Mouse (Mus musculus): ENCODE data around the gene Tmed1.
"Not testable (repeated sequence)": the region's sequence is repeated elsewhere in the genome, so short reads cannot be mapped to it uniquely, and the experiment has no call there.

Tmed1 gene

DNA sequence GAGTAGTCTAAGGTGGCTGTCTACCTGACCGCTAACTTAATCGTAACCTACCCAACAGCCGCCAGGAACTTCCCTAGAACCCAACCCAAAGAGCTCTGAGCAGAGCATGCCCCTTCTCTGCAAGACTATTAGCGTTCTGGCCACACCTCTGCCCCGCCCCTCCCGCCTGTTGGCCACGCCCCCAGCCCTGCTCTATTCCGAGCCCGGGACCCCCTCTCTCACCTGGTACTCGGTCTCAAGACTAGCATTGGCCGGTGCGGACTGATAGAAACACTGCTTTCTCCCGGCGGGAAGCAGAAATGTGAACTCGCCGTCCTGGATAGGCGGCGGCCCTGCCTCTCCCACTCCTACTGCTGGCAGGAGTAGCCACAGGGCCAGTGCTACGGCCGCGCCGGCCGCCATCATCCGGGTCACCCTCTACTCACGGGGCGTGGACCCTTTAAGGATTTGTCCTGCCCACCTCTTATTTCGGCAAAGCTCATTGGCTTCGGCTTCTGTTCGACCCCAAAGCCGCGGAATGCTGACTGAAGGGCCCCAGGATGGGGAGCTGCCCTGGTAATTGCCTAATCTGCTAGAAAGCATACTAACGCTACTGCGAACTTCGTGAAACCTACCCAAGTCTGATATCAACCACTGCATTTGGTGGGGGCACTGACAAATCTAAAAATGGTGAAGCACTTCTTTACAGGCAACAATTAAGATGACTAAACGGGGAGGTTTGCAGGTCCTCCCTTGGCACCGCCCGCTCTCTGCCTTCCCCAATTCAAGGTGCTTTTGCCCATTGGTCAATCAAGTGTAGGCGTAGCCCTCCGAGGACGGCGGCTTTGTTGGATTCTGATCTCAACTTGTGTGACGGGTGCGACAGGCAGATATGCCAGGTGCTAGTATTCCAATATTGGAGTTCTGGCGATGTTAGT lies at the start of gene Tmed1:
Gene Tmed1, minus strand, starts transcription at position 481 of the 917 bp plus-strand sequence.
- peak; percentile 94 for DNase-seq (ENCODE audit: extremely low spot score, low read depth, low spot score)

DNA sequence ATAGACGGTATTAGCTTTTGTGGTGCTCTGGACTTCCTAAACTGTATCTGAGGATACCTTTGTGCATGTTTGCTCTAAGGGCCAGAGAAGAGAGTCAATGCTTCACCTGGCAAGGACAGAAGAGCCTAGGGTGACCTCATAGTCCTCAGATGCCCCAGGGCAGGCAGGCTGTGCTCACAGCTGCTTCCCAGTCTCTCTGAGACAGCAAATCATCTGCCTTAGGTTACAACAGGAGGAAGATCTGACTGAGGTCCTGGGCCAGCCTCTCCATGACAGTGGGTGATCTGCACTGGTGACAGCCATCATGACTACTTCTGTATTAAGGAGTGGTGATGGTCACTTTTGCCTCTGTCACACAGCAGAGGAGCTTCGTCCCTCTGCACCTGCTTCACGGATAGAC lies 49.1 kb upstream of the Tmed1 start:
- DNase-seq (ENCODE audit: extremely low spot score, low read depth, low spot score), result no peak

DNA sequence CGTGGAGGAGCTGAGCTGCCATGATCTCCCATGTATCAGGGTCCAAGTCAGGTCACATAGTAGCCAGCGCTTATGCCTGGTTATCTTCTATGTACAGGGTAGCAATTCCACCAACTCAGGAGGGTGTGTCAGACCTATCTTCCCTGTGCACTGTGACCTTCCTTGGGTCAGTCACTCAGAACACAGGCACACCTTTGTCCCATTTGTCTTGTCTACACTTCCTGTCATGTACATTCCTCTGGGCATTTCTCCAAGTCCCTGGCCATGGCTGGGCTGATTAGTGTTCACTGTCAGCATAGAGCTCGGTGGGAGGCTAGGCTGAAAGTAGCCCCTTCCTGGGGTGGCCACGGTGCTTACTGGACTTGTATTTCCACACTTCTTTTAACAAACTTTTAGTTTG lies 48.3 kb upstream of the Tmed1 start:
- no peak for DNase-seq (ENCODE audit: extremely low spot score, low read depth, low spot score)

DNA sequence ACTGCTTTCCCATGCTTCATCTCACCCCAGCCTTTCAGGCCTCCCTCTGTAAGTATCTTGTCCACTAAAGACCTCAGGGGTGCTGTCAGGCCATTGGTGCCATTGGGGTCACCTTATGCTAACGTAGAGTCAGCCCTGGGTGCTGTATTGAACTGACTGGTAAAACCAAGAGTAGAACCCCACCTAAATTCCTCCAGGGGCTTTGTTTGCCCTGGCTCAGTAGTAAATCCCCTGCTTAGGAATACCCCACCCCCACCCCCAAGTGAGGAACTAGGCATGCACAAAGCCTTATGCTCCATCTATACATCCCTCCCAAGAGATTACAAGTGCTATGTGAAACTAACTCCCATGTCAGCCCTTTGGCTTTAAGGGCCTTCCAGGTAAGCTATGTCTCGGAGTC lies 47.5 kb upstream of the Tmed1 start:
- no peak for DNase-seq (ENCODE audit: extremely low spot score, low read depth, low spot score)

DNA sequence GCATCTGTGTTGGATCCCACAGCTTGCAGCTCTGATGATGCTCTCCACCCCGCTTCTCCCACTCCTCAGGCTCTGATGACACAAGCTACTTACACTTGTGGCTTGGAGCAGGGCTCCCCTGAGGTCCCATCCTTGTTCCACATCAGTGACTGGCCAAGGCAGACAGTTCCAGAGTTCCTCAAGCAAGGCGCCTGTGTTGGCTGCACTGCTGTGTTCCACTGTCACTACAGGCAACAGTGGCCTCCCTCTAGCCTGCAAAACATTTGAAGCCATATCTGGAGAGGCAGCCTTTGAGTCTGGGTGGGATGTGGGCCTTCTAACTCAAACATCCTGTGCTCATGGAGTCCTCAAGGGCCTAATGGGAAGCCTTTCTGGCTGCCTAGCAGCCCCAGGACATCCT lies 46.9 kb upstream of the Tmed1 start:
- DNase-seq (ENCODE audit: extremely low spot score, low read depth, low spot score), result no peak

DNA sequence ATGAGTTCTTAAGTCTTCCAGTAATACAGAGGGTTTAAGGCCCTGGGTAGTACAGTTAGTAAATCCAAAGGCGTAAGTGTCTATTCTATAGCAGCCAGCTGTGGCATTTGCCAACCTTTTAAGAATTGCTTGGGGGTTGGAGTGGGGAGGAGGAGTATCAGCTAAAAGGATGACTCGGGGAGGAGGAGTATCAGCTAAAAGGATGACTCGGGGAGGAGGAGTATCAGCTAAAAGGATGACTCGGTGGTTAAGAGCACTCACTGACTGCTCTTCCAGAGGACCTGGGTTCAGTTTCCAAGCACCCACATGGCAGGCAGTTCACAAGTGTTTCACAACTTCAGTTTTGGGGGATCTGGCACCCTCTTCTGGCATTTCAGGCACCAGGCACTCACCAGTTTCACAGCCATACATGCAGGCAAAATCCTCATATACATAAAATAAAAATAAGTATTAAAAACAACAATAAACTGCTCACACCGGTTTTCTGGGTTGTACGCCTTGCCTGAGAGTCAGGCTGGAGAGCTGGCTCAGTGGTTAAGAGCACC lies 45.2 kb upstream of the Tmed1 start:
- no peak for DNase-seq (ENCODE audit: extremely low spot score, low read depth, low spot score)

DNA sequence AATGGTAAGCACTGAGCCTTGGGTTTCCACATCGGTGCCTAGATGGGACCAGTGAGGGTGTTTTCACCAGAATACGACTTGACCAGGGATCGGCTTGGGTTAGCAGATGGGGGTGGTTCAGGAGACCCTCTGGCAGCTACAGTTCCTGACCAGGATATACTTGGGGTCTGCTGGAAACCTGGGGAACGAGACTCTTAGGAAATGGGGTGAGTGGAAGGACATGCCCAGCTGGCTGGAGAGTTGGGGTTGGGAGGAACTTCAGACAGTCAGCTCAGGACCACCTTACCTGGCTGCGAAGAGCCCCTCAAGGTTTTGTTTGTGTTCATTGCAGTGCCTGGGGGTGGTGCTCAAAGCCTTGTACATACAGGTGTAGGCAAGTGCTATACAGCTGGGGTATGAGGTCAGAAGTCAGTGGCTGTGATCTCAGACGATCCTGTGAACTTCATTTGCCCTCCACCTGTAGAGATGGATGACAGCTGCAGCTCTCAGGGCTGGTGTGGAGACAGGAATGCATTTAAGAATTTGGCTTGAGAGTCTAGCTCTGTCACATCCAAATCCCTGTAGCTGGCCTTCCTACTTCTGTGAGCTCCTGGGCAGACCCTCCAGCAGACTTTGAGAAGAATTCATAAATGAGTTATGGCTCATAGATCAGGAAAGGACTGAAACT lies 43.7 kb upstream of the Tmed1 start:
- DNase-seq (ENCODE audit: extremely low spot score, low read depth, low spot score), result no peak

DNA sequence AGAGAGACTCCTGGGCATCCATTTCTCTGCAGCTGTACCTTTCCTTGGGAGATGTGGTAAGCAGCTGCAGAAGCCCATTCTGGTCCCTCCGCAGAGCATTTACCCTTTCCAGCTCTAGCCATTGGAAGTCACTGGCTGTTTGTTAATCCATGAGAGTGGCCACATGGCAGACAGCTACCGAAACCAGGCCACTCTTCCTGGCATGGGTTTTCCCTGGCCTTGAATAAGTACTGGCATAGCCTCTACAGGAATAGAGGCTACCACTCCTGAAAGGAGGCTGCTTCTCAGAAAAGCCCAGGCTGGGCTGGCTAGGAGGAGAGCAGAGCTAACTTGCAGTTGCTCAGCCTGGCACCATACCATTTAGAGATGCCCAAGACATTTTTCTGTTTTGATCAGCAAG lies 41.0 kb upstream of the Tmed1 start:
- DNase-seq (ENCODE audit: extremely low spot score, low read depth, low spot score), result no peak

DNA sequence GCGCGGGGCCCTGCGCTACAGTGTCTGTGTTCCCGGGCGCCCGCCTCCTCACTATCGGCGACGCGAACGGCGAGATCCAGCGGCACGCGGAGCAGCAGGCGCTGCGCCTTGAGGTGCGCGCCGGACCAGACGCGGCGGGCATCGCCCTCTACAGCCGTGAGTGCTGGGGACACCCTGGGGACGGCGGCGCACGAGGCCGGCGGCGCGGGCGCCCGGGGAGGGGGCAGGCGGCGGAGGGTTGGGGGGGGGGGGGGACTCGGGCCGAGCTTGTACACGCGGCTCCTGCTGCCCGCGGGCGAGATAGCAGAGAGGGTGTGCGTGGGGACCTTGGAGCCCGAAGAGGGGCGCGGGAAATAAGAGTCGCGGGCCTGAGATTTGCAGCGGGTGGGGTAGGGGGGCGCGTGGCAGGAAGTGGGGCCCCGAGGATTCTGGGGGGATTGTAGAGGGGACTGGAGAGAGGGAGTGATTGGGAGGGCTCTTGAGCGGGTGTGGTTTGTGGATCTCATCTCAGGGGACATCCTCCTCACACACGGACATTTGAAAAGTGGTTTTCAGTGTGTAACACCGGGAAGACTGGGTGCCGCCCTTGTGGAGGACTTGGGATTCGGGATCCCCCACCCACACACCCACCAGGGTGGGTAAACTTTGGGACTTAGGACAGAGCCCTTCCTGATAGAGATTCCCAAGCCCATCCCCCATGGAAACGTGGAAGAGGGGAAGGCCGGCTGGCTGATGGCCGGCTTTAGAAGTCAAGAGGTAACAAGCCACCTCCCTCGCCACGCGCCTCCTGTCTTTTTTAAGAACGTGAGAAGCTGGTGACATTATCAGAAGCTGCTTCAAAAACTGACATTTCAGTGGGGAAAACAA lies 37.3 kb upstream of the Tmed1 start:
- peak; percentile 3 for DNase-seq (ENCODE audit: extremely low spot score, low read depth, low spot score)

DNA sequence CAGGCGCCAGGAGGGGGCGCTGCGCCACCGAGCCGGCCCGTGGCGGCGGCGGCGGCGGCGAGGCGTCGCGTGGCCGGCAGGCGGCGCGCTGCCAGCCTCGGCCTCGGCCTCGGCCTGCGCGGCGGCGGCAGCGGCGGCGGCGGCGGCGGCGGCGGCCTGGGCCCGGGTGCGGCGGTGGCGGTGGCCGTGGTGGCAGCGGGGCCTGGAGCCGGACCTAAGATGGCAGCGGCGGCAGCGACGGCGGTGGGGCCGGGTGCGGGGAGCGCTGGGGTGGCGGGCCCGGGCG lies 36.7 kb upstream of the Tmed1 start, which contains the start of gene Carm1:
Gene Carm1, plus strand, starts transcription at position 106 of the 286 bp plus-strand sequence.
- no peak for DNase-seq (ENCODE audit: extremely low spot score, low read depth, low spot score)

DNA sequence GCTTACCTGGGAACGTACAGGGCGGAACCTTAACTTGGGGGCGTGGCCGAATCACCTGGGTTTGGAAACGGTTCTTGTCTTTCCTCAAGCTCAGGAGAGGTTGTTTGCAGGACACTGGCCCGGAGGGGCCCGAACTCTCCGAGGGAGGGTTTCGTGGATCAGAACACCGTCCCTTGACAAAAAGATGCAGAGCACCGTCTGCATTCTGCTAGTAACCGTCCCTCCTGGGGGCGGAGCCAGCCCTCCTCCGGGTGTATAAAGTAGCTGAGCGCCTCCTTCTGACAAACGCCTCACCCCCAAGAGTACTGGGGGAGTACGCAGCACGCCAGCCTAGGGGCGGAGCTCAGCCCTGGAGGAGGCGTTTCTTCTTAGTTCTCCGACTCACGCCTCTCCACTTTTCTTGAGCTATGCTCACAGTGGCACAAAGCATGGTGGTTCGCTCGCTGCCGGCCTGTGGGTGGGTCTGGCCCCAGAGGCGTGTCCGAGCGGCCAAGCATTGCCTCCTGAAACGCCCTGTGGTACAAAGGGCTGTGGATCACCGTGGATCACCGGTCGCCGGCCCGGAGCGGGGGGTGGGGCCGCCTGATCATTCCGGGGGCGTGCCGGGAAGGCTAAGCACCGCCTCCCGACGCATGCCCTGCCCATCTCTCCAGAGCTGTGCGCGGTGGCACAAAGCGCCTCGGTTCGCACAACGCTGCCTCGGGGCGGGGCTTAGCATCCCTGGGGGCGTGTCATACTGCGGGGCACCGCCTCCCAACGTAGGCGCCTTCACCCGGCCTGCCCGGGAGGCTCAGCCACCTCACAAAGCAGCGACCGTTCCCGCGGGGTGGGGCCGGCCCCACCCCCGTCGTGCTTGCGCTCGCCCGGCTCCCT lies 36.1 kb upstream of the Tmed1 start:
- peak; percentile 95 for DNase-seq (ENCODE audit: extremely low spot score, low read depth, low spot score)

DNA sequence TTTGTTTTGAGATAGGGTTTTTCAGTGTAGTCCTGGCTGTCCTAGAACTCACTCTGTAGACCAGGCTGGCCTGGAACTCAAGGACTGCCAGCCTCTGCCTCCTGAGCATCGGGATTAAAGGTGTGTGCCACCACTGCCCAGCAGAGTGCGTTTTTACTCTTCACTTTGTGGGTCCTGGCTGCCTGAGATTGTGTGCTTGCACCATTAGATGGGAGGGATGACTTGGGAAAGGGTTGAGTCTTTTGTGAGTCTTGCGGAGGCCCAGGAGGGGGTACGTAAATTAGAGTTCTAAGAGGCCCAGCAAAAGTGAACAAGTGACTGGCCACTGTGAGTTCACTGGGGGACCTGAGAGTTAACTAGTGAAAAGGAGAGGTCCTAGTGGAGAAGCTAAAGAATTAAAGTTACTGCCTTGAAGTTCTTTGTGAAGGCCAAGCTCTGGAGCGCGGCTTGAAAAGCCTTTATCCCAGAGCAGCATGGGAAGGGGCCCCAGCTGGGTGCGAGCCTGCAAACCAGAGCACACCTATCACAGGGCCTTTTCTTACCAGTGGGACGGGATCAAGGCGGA lies 35.4 kb upstream of the Tmed1 start:
- no peak for DNase-seq (ENCODE audit: extremely low spot score, low read depth, low spot score)

DNA sequence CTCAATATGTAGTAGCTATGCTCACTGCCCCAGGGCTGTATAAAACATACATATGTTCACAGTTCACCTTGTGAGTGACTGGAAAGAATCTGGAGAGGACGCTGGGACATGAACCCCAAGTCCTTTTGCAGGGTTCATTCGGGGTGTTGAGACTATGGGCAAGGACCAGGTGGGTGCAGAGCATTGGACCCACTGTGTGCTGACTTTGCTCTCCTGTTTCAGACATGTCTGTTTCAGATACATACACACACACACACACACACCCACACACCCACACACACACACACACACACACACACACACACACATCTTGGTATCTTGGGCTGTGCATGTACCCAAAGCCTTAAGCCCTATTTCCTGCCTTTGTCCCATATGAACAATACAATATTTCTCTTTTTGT lies 31.9 kb upstream of the Tmed1 start:
- not testable (repeated sequence) for DNase-seq (ENCODE audit: extremely low spot score, low read depth, low spot score)

DNA sequence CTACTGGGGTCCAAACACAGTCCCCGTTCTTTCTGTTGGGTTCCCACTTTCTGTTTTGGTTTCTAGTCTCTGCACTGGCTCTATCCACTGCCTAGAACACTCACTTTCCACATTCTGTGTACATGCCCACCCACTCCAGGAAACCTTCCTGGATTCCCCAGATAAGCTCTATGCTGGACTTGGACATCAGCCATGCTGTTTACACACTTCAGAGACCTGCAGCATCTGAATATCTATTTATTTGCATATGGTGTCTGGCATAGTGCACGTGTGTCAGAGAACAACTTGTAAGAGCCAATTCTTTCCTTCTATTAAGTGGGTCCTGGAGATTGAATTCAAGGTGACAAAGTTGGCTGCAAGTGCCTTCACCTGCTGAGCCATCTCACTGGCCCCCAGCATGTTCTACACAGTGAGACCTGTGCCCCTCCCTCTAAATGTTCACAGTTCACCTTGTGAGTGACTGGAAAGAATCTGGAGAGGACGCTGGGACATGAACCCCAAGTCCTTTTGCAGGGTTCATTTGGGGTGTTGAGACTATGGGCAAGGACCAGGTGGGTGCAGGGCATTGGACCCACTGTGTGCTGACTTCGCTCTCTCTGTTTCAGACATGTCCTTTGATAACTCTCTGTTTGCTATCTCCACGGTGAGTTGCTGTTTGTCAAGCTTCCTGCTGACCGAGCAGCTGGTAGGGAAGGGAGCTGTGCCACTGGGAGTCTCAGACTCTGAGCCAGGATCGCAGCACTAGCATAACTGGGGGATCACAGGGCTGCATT lies 30.1 kb upstream of the Tmed1 start:
- no peak for DNase-seq (ENCODE audit: extremely low spot score, low read depth, low spot score)

DNA sequence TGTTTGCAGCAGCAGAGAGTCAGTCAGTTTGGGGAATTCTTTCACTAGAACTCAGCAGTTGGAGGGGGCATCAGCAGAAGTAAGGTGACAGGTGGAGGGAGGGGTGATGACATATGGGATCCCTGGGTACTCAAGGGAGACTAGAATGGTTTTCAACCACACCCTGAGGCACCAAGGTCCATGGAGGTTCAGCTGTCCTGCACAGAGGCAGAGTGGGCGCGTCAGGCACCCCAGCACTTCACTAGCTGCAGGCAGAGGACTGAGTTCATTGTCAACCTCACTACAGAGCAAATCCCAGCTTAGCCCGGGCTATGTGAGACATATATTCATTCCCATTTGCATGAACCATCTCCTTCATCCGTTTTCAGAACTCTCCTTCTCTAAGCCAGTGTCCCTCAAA lies 27.0 kb upstream of the Tmed1 start:
- DNase-seq (ENCODE audit: extremely low spot score, low read depth, low spot score), result no peak

DNA sequence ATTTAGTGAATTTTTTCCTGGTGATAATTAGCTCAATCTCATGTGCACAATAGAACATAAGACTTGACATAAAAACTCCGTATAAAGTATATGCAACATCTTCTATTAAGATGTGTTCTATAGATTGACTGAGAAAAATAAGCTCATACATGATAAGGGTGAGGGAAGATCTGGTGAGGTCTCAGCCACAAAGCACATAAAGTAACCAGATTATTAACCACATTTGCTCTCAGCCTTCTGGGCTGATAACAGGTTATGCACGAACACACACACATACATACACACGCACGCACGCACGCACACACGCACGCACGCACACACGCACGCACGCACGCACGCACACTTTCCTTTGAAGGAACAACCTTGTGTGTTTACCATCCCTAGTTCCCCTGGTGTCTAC lies 26.4 kb upstream of the Tmed1 start:
- no peak for DNase-seq (ENCODE audit: extremely low spot score, low read depth, low spot score)

DNA sequence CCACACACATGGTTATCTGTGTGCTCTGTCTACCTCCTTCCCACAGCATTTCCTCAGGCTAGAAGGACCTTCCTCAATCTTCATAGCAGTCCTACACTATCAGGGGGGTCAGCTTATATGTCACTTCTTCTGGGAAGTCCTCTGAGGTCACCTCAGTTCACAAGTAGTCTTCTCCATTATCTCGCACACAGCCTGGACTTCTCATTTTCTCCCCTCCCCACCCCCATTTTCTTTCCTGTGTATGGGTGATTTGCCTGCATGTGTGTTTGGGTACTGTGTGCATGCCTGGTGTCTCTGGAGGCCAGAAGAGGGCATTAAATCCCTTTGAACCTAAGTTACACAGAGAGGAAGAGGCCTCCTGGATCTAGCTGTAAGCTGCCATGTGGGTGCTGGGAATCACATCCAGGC lies 17.9 kb upstream of the Tmed1 start:
- DNase-seq (ENCODE audit: extremely low spot score, low read depth, low spot score), result no peak

DNA sequence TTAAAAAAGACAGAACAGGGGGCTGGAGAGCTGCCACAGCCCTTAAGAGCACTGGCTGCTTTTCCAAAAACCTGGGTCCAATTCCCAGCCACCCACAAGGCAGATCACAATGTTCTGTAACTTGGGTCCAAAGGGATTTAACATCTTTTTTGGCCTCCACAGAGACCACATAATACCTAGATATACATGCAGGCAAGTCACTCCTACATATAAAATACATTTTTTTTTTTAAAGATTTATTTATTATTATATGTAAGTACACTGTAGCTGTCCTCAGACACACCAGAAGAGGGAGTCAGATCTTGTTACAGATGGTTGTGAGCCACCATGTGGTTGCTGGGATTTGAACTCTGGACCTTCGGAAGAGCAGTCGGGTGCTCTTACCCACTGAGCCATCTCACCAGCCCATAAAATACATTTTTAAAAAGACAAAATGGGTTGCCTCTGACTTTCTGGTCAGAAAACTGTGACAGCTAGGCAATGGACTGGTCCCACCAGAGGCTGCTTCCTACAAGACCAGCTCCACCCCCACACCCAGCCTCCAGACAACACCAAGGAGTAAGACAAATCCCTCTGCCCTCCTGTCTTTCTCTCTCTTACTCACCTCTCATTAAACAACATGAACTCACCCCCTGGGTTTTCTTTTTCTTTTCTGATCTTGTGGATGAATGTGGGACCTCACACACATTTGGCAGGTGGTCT lies 17.2 kb upstream of the Tmed1 start:
- no peak for DNase-seq (ENCODE audit: extremely low spot score, low read depth, low spot score)

DNA sequence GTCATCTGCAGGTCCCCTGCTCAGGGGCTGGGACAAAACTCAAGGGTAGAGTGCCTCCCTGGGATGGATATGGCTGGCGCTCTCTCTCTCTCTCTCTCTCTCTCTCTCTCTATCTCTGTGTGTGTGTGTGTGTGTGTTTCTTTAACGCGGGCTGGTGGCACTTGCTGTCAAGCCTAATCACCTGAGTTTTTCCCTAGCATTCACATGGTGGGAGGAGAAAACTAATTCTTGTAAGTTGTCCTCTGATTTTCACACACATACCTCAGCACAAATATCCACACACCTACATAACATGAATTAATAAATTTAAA lies 16.5 kb upstream of the Tmed1 start:
- no peak for DNase-seq (ENCODE audit: extremely low spot score, low read depth, low spot score)

All from hindlimb bud, embryonic 11.5 days (tissue).